Mouse (Mus musculus) limb, embryonic 12.5 days (tissue): ENCODE results near the gene Copg2. TPM values are rescaled to one million over a fixed set of nuclear protein-coding genes. Genes with fewer than 3 reads are reported as not detected.

ENCODE experiments used
- ATAC-seq: fragments of 200-750 bp; cut with Nextera tagmentation; 2 replicates; pipeline ENCODE4 v1.8.0; 2017; ENCODE audit warnings: low read depth, moderate TSS enrichment; ENCODE audit not compliant: insufficient number of reproducible peaks, insufficient read depth, low FRiP score, low TSS enrichment
- H3K27ac ChIP-seq: fragments of 300-500 bp; sonication (generic); 2 replicates; pipeline ENCODE4 v1.5.1; 2016; ENCODE audit warnings: mild to moderate bottlenecking, moderate library complexity
- H3K27me3 ChIP-seq: fragments of 300-500 bp; sonication (generic); 2 replicates; pipeline ENCODE4 v1.6.1; 2016; ENCODE audit warnings: mild to moderate bottlenecking, moderate library complexity
- H3K36me3 ChIP-seq: fragments of 300-500 bp; sonication (generic); 2 replicates; pipeline ENCODE4 v1.6.1; 2016; ENCODE audit warnings: mild to moderate bottlenecking, moderate library complexity
- H3K4me1 ChIP-seq: fragments of 300-500 bp; sonication (generic); replicated peaks from 2 replicates; pipeline ENCODE4 v1.6.1; 2016
- H3K4me2 ChIP-seq: fragments of 300-500 bp; sonication (generic); 2 replicates; pipeline ENCODE4 v1.6.1; 2016; ENCODE audit warnings: mild to moderate bottlenecking, moderate library complexity
- H3K4me3 ChIP-seq: fragments of 300-500 bp; sonication (generic); replicated peaks from 2 replicates; pipeline ENCODE4 v1.5.1; 2016; ENCODE audit warnings: mild to moderate bottlenecking
- H3K9ac ChIP-seq: fragments of 300-500 bp; sonication (generic); replicated peaks from 2 replicates; pipeline ENCODE4 v1.6.1; 2016; ENCODE audit warnings: mild to moderate bottlenecking, moderate library complexity
- H3K9me3 ChIP-seq: fragments of 300-500 bp; sonication (generic); 2 replicates; pipeline ENCODE4 v1.6.1; 2016; ENCODE audit warnings: mild to moderate bottlenecking, moderate library complexity
- WGBS: fragments of 180-500 bp; shearing (Covaris S2); methylation state at CpG from one replicate; pipeline ENCODE4 v1.1.7; 2016; 5-methylcytosine and 5-hydroxymethylcytosine counted together
- polyA plus RNA-seq: library from polyadenylated mRNA; unstranded; fragments of >200 nt; fragmentation: Nextera tagmentation; extraction: Ambion mirVana; gene quantifications from 2 replicates; pipeline ENCODE4 v1.2.1, GENCODE M21; 2016

The Copg2 gene
- polyA plus RNA-seq: 24.8 and 25.8 TPM in 2 replicates

DNA sequence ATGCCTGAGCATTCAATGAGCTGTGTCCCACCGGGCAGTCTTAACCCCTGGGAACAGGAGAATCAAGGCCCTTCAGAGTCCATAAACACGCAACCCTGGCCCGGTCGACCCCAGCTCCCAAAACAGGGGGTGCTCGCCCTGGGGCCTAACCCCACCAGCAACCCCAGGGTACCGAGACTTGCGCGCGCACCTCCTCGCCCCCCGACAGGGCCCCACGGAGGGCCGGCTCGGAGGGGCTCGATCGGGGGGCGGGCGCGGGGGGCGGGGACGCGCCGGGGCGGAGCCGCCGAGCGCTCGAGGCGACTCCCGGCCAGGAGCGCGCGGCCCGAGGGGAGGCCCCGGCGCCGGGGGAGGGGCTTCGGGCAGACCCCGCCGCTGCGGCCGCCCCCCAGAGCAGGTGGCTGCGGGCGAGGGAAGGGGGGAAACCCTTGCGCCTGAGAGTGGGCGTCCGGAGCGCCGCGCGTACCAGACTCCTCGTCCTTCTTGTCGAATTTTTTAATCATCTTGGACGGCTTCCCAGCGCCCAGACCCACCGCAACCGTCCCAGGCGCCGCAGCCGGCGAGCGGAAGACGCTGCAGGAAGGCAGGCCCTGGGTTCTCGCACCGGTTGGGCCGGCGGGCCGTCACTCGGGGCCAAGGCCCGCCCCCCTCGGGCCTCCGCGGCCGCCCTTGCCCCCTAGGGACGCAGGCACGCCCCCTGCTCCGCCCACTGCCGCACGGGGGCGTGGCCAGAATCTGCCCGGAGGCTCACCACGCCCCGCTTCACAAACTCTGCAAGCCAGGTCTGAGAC, at the start of gene Copg2:
Gene Copg2, minus strand, starts transcription at position 600 of the 791 bp plus-strand sequence.
- Histone ChIP-seq H3K36me3 (no peaks in the 10 kb centered on the region), H3K9me3 (no peaks in the 10 kb centered on the region), H3K4me2 (peak within 1 kb of the TSS; percentile 61), H3K4me3 (peak within 1 kb of the TSS; percentile 62), H3K27ac (peak within 1 kb of the TSS; percentile 98), H3K9ac (peak within 1 kb of the TSS; percentile 66), H3K27me3 (no peaks in the 10 kb centered on the region), H3K4me1 (peaks cover 7% of the 10 kb centered on the region; the same call in 1 of the 2 replicates)
- peak; percentile 96 for ATAC-seq
- under 1% methylated on average over 79 of the region's 83 CpGs for WGBS

DNA sequence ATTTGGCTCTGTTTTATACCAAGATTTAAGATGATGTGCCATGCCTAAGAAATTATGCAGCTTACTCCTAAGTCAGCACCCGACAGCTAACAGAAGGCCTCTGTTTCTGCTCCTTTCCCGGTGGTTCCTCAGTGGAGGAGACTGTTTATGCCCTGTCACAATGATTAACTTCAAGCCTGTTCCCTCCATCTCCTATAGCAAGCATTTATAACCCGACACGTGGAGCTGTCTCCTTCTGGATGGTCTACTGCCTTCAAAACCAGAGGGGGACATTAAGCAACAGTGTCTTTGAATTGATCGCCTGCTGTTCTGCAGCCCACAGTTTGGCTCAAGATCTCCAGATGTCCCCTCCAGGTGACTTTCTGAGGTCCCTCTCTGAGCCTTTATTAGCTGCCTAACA, 42.7 kb upstream of the Copg2 start:
- no peak overlapping the region for H3K4me2 ChIP-seq
- no peak for ATAC-seq

DNA sequence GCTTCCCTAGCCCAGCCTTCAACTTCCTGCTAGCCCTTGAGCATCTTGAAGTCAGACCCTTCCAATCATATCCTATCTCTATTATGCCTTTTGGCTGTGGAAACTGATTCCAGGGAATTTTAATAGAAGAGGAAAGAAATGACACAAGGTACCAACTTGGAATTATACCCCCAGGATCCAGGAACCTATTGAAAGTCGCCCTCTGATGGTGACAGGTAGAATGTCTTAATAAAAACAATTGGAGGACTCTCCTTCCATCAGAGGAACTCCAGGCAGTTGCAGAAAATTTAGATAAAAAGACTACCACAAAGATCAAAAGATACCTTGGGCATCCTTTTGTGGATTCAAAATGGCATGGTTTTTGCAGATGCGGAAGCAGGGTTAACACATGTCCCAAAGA, 26.2 kb upstream of the Copg2 start:
- H3K4me3 ChIP-seq: no peak overlapping the region
- no peaks in the 10 kb centered on the region for H3K9me3 ChIP-seq
- no peaks in the 10 kb centered on the region; the same call in 1 of the 2 replicates for H3K4me1 ChIP-seq
- H3K9ac ChIP-seq: no peak overlapping the region
- WGBS: 50% methylated on average over 2 of the region's 2 CpGs
- no peak overlapping the region for H3K27ac ChIP-seq
- no peak for ATAC-seq
- H3K27me3 ChIP-seq: no peaks in the 10 kb centered on the region
- no peaks in the 10 kb centered on the region for H3K36me3 ChIP-seq
- H3K4me2 ChIP-seq: no peak overlapping the region

More for the DNA sequence above, 42.7 kb upstream of the Copg2 start:
- 31% methylated on average over 5 of the region's 5 CpGs for WGBS
- Histone ChIP-seq H3K27ac (no peak overlapping the region), H3K9me3 (no peaks in the 10 kb centered on the region), H3K4me3 (no peak overlapping the region), H3K4me1 (no peaks in the 10 kb centered on the region), H3K27me3 (no peaks in the 10 kb centered on the region), H3K36me3 (no peaks in the 10 kb centered on the region), H3K9ac (no peak overlapping the region)

GRCm38 (mm10) chr6:30921826-30922225, 25.2 kb upstream of the Copg2 start:
- no peaks in the 10 kb centered on the region for H3K36me3 ChIP-seq
- no peaks in the 10 kb centered on the region for H3K27me3 ChIP-seq
- no peak for ATAC-seq
- H3K9me3 ChIP-seq: no peaks in the 10 kb centered on the region
- H3K27ac ChIP-seq: no peak overlapping the region
- H3K4me3 ChIP-seq: no peak overlapping the region
- 78% methylated on average over 10 of the region's 11 CpGs for whole genome bisulfite sequencing
- no peak overlapping the region for H3K4me2 ChIP-seq
- H3K4me1 ChIP-seq: no peaks in the 10 kb centered on the region; the same call in 1 of the 2 replicates
- no peak overlapping the region for H3K9ac ChIP-seq

GRCm38 (mm10) chr6:30920834-30921675, 24.5 kb upstream of the Copg2 start:
- ATAC-seq: no peak
- Histone ChIP-seq H3K36me3 (no peaks in the 10 kb centered on the region), H3K27ac (no peak overlapping the region), H3K9ac (no peak overlapping the region), H3K4me2 (no peak overlapping the region; the same call in 1 of the 2 replicates), H3K9me3 (no peaks in the 10 kb centered on the region), H3K27me3 (no peaks in the 10 kb centered on the region), H3K4me3 (no peak overlapping the region), H3K4me1 (no peaks in the 10 kb centered on the region; the same call in 1 of the 2 replicates)
- WGBS: 64% methylated on average over 21 of the region's 21 CpGs

GRCm38 (mm10) chr6:30915473-30915872, 18.9 kb upstream of the Copg2 start, which contains the start of gene Tsga13:
TSS of gene Tsga13 (minus strand) at chr6:30915573.
- Histone ChIP-seq H3K4me3 (no peak within 1 kb of the TSS), H3K9me3 (no peaks in the 10 kb centered on the region), H3K27ac (no peak within 1 kb of the TSS), H3K4me2 (no peak within 1 kb of the TSS), H3K27me3 (no peaks in the 10 kb centered on the region), H3K36me3 (no peaks in the 10 kb centered on the region), H3K4me1 (no peaks in the 10 kb centered on the region), H3K9ac (no peak within 1 kb of the TSS)
- no peak for ATAC-seq
- WGBS: 95% methylated on average over 2 of the region's 2 CpGs

DNA sequence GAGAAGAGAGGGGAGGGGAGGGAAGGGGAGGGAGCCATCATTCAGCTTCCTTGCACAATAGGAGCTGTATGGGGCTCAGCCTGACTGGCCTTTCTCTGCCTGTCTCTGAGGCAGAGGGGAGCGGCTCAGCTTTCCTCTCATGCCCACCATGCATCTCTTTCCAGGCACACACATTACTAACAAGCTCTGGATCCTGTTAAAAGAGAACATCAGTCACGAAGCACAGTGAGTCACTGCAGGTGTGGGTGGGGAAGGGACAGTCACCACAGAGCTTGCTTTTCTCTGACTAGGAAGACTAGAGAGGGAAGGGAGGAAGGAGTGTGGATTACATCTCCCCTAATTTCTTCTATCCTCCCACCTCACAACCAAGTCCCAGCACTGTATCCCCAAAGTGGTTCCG, 11.4 kb upstream of the Copg2 start:
- Histone ChIP-seq H3K9me3 (no peaks in the 10 kb centered on the region), H3K27ac (no peak overlapping the region), H3K4me1 (peaks cover 17% of the 10 kb centered on the region), H3K4me2 (no peak overlapping the region), H3K4me3 (no peak overlapping the region), H3K27me3 (no peaks in the 10 kb centered on the region), H3K9ac (no peak overlapping the region), H3K36me3 (no peaks in the 10 kb centered on the region)
- WGBS: 48% methylated on average over 3 of the region's 3 CpGs
- no peak for ATAC-seq

DNA sequence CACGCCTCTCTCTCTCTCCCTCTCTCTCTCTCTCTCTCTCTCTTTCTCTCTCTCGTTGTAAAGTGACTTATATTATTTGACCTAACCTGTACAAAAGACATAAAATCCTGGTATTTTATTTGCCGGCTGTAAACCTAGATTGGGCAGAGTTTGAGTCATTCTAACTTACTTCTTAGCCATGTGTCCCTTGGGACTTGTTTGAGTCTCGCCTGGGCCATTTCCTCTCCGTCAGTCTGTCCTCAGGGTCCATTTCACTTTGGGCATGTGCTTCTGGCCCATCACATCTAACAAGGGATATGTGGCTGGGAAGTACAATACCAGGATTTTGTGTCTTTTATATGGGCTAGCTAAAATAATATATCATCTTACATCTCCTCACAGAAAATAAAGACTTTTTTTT, 8.3 kb upstream of the Copg2 start:
- ATAC-seq: no peak
- Histone ChIP-seq H3K27ac (no peak overlapping the region), H3K27me3 (no peaks in the 10 kb centered on the region), H3K36me3 (no peaks in the 10 kb centered on the region), H3K4me3 (no peak overlapping the region), H3K9ac (no peak overlapping the region), H3K4me2 (no peak overlapping the region), H3K9me3 (no peaks in the 10 kb centered on the region), H3K4me1 (peaks cover 17% of the 10 kb centered on the region)
- WGBS: 38% methylated on average over 5 of the region's 5 CpGs

GRCm38 (mm10) chr6:30904033-30904432, 7.4 kb upstream of the Copg2 start:
- H3K9me3 ChIP-seq: no peaks in the 10 kb centered on the region
- no peak overlapping the region for H3K4me3 ChIP-seq
- no peaks in the 10 kb centered on the region for H3K36me3 ChIP-seq
- no peaks in the 10 kb centered on the region for H3K27me3 ChIP-seq
- ATAC-seq: no peak
- H3K4me1 ChIP-seq: peaks cover 17% of the 10 kb centered on the region
- no peak overlapping the region for H3K9ac ChIP-seq
- no peak overlapping the region for H3K27ac ChIP-seq
- no peak overlapping the region for H3K4me2 ChIP-seq
- 50% methylated on average over 3 of the region's 3 CpGs for WGBS

GRCm38 (mm10) chr6:30897520-30897919, 926 bp upstream of the Copg2 start:
- H3K27ac ChIP-seq: no peak overlapping the region; the same call in 1 of the 2 replicates
- H3K4me2 ChIP-seq: no peak overlapping the region; the same call in 1 of the 2 replicates
- no peaks in the 10 kb centered on the region for H3K9me3 ChIP-seq
- no peaks in the 10 kb centered on the region for H3K36me3 ChIP-seq
- no peaks in the 10 kb centered on the region for H3K27me3 ChIP-seq
- H3K9ac ChIP-seq: no peak overlapping the region
- ATAC-seq: no peak
- peaks cover 4% of the 10 kb centered on the region; the same call in 1 of the 2 replicates for H3K4me1 ChIP-seq
- 68% methylated on average over 6 of the region's 6 CpGs for WGBS
- no peak overlapping the region for H3K4me3 ChIP-seq

DNA sequence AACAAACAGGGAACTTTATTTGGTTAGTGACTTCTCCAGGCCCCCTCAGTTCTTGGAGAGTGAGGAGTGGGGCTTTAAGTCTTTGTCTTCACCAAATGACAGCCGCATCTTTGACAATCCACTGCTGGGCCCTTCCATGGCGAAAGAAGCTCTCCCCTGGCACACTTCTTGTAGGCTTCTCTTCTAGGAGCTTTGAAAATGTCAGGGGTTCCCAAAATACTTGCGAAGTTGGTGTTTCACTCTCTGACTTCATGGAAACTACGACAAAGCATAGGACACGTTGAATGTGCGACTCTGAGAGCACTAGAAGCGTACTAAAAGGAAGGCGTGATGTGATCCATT, 363 bp upstream of the Copg2 start:
- peaks cover 4% of the 10 kb centered on the region; the same call in 1 of the 2 replicates for H3K4me1 ChIP-seq
- H3K9me3 ChIP-seq: no peaks in the 10 kb centered on the region
- no peaks in the 10 kb centered on the region for H3K27me3 ChIP-seq
- peak overlapping the region; percentile 61 for H3K4me2 ChIP-seq
- no peak for ATAC-seq
- H3K36me3 ChIP-seq: no peaks in the 10 kb centered on the region
- H3K4me3 ChIP-seq: peak overlapping the region; percentile 62
- H3K27ac ChIP-seq: peak overlapping the region; percentile 98
- H3K9ac ChIP-seq: no peak overlapping the region; the same call in 1 of the 2 replicates
- 16% methylated on average over 8 of the region's 8 CpGs for WGBS
